Mouse (Mus musculus) spleen, adult 18-20 months (tissue): Measurements from ENCODE around the gene Med27.

ENCODE experiments used
- DNase-seq, 2 experiments: peaks; one replicate each; pipeline ENCODE4 v3.0.0; 2022; ENCODE audit warnings: mixed read lengths in 2 of 2

Med27 gene

DNA sequence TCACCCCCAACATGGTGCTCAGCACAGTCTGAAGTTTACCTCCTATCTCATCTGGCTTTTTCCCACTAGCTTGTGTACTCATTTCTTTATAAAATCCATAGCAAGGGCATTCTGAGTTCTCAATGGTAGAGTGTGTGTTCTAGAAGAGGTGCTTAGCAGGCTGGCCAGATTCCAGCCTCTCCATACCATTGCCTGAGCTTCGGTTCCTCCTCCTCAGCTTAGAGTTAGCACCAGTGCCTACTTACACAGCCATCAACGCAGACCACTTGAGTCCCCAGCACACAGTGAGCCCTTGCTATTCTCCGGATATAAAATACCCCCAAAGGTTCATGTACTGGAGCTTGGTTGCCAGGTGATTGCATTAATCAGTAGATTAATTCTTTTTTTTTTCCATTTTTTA is 54.2 kb downstream of the Med27 start:
- no peak for DNase-seq

DNA sequence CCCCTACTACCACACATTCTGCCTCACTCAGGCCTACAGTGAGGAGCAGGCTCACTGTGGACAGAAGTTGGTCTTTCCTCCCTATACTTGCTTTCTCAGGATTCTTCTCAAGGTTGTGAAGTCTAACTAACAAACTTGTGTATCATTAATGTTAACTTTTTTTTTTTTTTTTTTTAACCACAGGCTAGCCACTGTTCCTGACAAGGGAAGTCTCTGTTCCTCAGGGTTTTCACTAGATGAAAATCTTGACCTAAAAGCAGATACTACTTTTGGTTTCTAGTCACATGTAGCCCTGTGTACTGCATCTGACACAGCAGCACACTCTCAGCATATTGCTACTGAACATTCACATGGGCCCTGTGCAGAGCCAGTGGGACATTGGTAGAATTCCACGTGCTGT is 55.2 kb downstream of the Med27 start:
- DNase-seq = no peak

DNA sequence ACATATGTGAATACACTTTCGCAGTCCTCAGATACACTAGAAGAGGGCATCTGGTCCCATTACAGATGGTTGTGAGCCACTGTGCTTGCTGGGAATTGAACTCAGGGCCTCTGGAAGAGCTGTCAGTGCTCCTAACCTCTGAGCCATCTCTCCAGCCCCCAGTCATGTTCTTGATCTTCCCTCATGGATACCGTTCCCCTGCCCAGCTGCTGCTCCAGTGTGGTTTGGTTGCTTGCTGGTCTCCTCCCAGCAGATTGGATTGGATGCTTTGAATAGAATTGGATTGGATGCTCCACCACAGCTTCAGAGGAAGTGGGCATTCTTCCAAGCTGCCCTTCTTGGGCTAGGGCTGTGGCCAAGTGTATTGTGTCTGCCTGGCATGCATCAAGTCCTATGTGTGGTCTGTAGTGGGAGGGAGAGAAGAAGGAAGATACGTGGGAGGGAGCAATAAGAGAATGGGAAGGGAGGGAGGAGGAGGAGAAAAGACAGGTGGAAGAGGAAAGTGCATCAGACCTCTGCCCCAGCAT is 56.0 kb downstream of the Med27 start:
- DNase-seq = no peak

DNA sequence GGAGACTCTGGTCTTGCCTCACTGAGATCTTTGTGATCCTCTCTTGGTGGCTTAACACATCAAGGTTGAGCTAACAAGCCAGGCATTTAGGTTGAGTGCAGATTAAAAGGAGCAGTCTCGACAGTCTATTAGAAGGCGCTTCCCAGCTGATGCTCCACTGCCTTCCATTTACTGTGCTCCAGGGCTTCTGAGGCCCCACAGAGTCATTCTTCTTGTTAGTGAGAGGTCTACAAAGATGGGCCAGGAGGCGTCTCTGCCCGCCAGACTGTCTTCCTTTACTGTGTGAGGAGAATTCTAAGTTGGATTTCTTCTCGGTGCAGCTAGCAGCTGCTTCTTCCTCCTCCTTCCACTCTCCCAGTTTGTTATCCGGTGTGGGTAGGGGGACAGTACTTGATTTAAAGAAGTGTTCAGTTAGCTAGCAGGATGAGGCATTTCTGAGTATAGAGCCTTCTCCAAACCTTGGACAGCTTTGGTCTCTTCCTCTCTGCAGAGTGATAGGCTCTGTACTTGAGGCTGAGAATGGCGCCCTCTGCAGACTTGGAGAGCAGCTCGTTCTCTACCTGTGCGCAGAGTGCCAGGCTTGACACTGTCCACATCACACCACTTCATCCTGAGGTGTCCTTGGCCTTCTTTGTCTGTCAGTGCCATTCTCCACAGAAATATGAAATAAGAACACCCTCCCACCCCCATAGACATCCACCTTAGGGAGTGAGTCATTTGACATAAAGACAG is 57.3 kb downstream of the Med27 start:
- DNase-seq = no peak

DNA sequence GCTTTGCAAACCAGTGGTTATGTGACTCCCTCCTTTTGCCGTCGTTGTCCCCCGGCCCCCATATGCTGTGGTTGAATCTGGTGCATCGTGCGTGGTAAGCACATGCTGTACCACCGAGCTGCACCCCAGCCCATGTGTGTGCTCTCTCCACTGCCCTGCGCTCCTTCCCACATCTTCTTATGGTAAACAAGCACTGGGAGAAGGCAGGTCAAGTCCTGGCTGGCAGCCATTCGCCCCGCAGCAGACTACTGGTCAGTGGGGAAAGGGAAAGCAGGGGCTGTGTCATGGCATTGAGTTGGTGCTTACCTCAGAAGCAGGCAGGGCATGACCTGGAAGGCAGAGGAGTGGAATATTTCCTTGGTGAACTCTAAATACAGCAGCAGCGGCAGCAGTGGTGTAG is 58.3 kb downstream of the Med27 start:
- DNase-seq = no peak

DNA sequence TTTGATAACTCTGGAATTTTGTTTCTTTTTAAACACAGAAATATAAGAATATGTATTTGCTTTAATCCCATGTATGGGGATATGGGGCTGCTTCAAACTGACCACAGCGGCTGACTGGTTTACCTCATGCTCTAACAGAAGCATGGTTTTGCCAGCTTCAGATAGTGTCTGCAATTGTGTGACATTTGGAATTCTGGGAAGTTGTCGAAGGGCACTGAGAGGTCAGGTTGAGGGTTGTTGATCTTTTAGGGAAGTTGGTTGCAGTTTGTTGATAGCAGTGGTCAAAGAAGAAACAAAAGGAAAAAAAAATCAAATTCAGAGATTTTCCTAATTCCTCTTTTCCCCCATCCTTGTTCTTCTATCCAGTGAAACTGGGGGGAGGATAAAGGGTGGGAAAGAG is 59.2 kb downstream of the Med27 start:
- no peak for DNase-seq

DNA sequence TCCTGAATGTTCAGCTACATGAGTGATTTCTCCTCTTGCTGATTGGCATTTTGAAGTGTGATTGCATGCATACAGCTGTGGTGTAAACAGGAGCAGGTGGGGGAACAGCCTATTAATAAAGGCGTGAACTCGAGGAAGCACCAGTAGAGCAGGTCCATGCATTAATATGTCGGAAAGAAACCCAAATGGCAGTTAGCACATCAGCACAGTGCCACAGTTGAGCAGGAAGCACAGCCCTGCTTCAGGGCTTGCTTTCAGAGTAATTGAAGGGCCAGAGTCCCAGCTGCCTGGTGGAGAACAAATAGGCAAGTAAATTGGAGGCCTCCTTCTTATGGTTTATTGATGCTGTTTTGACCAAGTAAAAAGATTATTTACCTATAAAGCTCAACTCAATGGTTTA is 60.7 kb downstream of the Med27 start:
- no peak for DNase-seq

DNA sequence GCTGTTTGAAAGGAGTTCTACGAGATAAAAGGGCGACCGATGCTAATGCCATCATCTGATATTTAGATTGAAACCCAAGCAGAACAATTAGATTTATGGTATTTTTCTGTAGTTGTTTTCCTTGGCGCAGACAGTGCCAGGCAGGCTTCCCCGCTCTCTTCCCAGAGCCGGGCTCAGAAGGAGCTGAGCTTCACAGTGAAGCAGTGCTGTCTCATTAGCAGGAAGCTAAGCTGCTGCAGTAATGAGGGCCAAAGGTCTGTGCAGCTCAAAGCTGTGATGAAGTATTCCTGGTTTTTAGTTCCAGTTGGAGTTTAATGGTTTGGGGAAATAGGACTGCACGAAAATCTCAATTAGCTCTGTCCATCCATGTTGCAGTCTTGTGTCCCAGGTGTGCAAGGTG is 61.1 kb downstream of the Med27 start:
- no peak for DNase-seq

DNA sequence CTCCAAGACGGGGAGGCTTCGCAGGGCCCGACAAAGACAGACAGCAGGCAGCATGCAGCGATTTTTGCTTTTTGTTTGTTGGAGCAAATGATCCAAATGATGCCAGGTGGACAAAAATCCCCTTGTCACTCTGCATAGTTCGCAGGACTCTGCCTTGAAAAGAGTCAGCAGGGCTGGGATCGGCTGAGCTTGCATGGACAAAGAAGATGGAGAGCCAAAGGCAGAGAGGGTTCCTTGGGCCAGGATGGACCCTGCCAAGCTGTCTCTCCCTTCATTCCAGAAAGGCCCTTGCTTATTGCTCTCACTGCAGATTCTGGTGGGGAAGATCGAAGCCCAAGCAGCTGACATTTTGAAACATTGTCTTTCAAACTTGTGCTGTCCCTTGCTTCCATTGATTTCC is 64.3 kb downstream of the Med27 start:
- no peak for DNase-seq

DNA sequence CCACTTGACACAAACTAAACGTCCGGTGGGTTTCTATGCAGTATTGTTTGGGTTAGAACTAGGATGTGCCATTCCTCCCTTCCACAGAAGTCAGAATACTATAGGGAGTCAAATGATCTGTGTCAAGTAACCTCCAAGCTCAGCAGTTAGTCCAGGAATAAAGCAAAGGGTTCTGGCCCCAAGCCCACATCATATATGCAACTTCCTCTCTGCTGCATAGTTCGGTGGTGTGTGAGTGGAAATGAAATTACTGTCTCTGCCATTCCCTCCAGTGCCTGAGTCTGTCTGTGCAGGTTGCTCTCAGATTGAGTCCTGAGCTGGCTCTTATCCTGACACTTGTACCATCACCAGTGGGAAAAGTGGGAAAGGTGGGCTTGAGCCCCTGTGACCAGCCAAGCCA is 65.8 kb downstream of the Med27 start:
- DNase-seq = no peak

DNA sequence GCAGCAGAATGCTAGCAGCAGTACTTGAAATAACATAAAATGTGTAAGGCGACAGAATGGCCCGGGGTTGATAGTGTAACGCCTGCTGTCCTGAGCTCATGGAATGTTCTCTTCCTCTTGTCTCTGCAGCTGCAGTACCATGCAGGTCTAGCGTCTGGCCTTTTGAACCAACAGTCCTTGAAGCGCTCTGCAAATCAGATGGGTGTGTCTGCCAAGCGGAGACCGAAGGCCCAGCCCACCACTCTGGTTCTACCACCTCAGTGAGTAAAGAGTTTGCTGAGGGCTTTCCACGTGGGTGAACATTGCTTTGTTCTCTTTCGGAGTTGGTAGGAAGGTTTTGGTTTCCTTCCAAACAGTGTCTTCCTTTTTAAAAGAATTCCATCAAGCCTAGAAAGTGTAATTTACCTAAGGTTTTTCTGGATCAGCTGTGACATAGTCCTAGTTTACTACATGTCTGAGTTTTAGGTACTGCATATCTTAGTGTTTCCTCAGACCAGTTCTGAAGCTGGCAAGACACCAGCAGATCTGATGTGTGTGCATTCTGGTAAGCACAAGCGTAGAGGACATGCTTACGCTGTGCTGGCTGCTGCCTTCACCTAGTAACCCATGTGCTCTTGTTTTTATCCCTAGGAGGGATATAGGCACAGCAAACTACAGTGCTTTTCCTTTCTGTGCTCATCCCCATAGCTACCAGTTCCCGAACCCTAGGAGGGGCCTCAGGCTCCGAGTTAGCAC is 66.8 kb downstream of the Med27 start:
- DNase-seq = no peak

DNA sequence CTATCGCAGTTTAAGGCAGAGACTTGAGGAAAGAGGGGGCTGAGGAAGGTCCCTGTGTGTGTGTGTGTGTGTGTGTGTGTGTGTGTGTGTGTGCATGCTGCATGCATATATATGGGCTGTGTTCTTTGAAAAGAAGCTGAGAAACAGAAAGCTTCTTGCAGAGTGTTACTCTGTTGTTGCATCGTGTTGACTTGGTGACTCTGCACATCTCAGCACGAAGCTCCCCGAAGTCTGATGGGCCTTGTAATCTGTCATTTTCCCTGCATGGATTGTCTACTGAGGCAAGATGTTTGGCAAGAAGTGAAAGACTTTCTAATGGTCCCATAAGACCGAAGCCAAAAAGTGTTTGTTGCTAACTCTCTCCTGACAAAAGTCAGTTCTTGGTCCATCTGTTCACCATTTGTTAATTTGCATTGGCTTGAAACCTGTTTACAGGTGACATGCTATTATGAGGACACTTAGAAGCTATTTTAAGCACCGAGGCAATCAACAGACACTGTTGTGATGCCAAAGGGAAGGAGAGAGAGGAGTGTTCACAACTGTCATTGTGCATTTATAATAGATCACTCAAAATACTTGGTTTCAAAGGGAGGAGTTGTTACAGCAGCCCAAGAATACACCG is 68.3 kb downstream of the Med27 start:
- DNase-seq = no peak

DNA sequence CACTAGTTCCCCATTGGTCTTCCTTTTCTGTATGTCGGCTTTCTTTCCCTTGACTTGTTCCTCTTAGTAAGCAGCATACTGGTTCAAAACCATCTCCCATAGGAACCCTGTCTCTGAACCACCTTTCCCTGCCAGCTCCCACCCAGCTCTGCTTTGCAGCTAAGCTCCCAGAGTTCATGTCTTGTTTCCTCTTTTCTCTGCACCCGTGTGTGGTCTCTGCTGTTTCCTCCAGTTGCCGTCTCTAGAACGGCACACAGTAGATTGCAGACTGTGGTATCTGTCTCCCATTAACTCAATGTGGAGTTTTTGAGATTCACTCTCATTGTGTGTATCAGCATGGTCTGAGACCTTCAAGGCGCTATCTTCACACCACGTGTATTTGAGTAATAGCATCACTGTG is 71.9 kb downstream of the Med27 start:
- DNase-seq = no peak

DNA sequence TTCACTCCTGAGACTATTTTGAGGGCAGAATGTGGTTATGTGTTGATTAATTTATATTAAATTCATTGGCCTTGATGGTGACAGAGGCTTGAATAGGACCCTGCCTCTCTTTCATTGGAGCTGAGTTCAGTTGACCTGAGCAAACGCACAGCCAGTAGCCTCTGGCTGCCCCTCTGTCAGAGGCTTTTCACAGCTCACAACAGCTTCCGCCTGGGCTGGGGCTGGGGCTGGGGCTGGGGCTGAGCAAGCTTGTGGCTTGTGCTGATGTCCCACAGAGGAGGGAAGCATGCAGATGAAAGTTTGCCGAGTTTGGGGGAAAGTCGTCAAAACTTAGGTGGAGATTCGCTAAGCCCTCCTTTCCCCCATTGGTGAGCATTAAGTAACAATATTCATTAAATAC is 72.8 kb downstream of the Med27 start:
- DNase-seq = no peak

DNA sequence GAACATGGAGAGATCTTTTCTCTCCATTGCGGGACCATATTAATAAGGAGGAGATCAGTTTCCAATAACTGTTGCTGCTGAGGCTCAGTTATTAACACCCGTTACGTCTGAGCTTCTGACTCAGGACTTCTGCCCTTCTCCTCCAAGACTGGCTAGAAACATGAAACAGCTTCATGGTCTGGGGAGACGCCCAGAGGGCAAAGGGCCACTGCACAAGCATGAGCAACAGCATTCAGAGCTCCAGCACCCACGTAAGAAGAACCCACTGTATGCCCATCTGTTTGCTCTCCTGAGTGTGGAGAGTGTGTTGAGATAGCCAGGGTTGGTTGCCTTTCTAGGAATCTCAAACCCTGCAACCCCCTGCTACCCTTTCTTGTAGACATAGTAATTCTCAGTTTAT is 73.3 kb downstream of the Med27 start:
- DNase-seq = no peak

DNA sequence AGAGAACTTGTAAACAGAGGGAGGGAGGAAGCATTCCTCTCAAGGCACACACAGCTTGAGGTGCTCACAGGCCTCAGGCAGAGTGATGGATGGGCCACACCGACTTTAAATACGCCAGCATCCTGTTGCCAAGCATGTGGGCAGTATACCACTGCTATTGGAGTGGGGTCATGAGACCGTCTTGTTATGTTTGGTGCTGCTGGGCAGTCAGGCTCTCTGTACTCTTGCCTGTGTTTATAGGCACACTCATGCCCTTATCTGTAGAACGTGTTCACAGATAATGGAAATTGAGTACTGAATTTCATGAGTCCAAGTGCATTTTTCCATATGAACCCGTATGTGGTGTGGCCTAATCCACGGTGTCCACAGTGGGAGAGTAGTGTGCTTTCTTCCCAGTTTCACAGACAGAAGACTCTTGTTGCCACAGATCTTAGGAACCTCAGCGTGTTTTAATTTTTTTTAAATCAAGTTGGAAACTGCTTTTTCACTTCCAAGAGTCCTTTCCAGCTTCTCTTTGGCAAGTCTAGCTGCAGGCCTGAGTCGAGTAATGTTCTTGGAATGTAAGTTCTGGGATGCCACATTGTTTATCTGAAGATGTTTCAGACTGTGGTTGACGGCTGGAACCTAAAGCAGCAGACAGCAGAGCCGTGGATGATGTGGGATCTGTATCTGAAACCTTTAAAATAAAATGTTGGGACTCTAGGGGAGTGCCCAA is 75.7 kb downstream of the Med27 start:
- DNase-seq = no peak

DNA sequence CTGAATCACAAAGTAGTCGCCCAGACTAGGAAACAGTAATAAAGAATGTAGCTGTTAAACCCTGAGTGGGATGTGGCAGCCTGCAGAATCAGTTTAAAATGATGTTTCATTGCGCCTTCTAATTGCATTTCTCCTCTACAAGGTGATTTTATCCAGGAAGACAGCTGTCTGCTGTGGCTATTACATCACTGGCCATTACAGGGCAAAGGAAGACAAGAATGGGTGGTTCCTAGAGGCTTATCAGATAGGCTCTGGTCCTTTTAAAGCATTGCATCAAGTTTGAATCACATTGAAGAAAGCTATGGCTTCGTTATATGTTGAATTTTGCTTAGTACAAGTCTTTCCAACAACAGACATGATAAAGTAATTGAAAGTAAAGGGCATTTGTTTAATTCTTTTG is 76.4 kb downstream of the Med27 start:
- DNase-seq = no peak

DNA sequence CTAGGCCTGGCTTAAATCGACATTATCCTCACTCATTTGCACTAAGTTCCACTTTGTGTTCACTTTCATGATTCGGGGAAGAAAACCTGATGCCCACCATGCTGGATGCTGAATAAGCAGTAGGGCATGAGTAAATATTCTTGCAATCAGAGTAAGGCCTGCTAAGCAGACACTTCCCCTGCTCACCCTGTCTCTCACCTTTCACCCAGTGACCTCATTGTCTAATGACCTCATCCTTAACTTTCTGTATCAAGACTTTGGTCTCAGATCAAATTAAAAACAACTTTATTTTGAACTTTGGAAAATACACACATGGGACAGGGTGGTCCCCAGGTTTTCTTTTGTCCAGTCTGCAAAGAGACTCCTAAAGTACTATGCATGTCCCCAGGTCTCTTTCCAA is 78.8 kb downstream of the Med27 start:
- DNase-seq = no peak

DNA sequence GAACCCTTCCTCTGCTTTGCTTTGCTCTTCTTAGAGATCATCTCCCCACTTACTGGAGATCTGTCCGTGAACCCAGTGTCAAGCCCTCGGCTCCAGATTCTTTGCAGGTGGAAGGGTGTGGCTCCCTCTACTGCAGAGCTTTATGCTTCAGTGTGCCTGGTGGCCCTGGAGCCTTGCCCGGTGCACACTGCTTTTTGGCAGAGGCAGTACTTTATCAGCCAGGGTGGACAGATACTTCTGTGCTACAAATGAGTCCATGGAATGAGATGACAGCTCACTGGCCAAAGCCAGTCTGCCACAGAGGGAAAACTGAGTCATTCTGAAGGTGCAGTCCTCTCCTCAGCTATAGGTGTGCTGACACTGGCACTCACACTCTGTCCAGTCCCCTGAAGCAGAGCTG is 80.1 kb downstream of the Med27 start:
- DNase-seq = no peak

DNA sequence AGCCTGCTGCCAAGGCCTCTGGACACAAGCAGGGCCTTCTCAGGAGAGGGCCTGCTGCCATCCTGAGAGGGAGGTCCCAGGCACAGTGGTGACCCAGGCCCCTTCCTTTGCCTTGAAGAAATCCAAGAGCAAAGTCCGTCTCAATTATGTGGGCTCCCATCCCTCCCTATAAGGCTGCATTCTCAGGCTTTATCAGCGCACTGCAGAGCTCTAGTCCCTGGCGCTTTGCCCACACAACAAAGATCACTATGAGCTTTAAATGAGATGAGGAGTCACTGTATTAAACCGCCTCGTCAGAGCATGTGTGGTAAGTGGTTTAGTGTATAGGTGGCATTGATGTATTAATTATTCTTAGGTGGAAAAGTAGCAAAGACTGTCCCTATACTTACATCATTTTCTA is 85.9 kb downstream of the Med27 start:
- no peak for DNase-seq

DNA sequence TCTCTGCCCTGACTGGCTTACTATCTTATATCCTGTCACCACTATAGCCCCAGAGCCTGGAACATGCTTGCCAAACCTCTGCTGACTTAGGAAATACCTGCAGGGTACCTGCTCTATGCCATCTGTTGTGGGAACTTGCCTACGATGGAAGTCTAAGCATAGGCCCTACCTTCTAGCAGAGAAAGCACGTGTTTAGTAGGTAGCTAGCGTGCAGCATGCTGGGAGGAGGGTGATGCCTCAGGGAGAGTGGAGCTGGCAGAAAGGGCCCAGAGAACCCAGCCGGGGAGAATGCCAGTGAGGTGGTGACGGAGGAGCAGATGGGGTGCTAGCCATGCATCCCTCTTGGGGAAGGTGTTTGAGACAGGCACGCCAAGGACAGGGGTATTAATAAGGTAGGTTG is 89.8 kb downstream of the Med27 start:
- DNase-seq = no peak

DNA sequence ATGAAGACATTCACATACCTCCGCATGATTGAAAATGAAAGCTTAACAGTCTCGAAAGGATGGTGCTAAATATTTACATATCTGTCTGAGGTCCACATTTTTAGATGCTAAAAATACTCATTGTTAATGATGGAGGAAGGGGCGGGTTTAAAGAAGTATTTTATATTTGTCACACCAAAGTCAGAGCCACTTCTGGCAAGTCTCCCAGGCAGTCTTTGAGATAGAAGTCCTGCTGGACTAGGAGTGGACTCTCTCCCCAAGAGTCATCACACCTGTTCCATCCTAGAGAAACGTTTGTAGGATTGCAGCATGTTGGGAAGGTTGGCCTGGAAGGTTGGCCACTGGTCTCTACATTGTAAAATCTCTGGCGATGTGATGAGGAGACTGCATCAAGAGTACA is 90.5 kb downstream of the Med27 start:
- no peak for DNase-seq

DNA sequence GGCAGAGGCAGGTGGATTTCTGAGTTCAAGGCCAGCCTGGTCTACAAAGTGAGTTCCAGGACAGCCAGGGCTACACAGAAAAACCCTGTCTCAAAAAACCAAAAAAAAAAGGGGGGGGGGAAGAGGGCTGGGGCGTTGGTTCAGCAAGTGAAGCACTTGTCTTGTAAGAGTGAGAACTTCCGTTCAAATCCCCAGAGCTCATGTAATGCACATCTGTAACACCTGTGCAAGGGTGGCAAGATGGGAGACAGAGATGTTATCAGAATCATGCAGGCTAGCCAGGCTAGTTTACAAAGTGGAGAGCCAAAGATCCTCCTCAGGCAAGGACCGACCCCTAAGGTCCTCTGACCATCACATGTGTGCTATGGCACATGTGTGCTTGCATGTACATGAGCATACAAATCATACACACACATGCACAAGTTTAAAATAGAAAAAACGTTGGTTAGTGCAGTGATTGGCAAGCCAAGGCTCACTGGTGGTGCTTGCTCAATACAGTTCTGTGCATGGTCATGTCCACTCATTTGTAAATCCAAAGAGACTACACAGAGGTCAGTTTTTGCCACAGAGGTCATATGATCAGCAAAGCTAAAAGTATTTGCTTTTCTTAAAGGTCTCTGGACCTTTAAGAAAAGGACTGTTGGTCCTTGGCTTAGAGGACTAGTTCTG is 91.4 kb downstream of the Med27 start:
- DNase-seq = no peak
